Mouse (Mus musculus) gastrocnemius, postnatal 14 days (tissue): ENCODE measurements around the gene Dcpp2. TPM values are rescaled to one million over a fixed set of nuclear protein-coding genes. Genes with fewer than 3 reads are reported as not detected.
"Not testable (repeated sequence)": the region's sequence is repeated elsewhere in the genome, so short reads cannot be mapped to it uniquely, and the experiment has no call there.

Experiments
- DNase-seq: peaks from one replicate; pipeline ENCODE4 v3.0.0; 2021; ENCODE audit warnings: mixed read lengths
- intact Hi-C: fragments of 180-260 bp; cut with DNase I; formaldehyde crosslinking; loops from one replicate; pipeline ENCODE4 v1.15.1; 2025; ENCODE audit warnings: low total_unique reads
- total RNA-seq, 2 experiments: library from RNA; stranded (reverse); gene quantifications; 2 replicates each; pipeline ENCODE4 v1.2.3; 2021

The Dcpp2 gene
- total RNA-seq, 2 experiments from 2014 or later: not detected

DNA sequence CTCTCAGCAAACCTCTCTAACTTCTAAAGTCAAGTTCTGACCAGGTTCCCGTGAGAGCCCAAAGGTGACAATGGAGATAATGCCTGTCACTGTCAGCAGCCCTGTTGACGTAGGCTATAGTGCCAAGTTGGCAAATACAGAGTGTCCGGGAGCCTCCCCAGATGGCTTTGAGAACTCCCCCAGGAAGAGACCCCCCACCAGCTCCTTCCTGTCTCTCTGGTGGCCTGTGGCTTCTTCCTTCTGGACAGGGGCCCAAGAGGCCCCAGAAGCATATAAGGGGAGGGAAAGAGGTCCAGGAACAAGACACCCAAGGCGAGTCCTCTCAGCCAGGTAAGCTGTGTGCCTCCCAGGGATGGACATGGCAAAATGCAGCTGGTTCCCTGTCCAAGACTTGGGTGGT lies 36.5 kb downstream of the Dcpp2 start, which contains the start of gene Dcpp3:
TSS of gene Dcpp3 (plus strand) at position 301 of the 400 bp plus-strand sequence.
- intact Hi-C loops: not testable (repeated sequence)

DNA sequence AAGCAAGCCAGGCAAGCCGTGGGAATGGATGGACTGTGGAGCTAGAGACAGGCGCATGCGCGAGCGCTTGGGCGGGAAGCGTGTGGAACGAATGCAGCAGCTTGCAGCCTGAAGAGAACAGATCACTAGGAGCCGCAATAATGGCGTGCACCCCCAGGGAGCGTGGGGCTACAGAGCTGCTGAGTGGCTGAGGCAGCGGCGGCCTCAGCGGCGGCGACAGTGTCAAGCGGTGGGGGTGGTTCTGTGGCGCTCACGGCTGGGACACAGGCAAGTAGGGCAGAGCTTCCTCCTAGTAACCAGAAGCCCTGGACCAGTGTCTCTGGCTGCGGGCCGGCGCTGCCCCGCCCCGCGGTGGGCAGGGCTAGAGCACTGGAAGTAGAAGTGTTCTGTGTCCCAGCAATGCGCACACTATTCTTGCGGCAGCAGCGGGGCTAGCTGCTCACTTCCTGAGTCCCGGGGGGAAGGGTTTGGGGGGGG lies 43.9 kb downstream of the Dcpp2 start:
- intact Hi-C loops: no loop called here
- peak; percentile 92 for DNase-seq

More for the DNA sequence above, 36.5 kb downstream of the Dcpp2 start, which contains the start of gene Dcpp3:
- not testable (repeated sequence) for DNase-seq

DNA sequence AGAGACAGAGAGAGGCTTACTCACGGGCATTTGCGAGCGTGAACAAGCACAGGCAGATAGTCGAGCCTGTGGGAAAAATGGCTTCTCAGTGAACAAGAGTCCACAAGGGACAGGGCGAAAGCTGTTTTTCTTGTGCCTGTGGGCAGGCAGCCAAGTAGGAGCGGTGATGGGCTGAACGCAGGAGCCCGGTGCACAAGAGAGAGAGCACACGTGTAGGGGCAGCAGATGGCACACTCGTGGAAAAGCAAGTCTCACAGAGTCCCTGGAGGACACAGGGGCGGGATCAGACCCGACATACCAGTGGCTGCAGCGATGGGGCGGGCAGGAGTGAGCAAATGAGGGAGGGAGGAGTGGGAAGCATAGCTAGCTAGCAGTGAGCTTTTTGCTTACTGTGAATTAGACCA lies 44.4 kb downstream of the Dcpp2 start:
- DNase-seq: peak; percentile 72
- intact Hi-C loops: no loop called here

DNA sequence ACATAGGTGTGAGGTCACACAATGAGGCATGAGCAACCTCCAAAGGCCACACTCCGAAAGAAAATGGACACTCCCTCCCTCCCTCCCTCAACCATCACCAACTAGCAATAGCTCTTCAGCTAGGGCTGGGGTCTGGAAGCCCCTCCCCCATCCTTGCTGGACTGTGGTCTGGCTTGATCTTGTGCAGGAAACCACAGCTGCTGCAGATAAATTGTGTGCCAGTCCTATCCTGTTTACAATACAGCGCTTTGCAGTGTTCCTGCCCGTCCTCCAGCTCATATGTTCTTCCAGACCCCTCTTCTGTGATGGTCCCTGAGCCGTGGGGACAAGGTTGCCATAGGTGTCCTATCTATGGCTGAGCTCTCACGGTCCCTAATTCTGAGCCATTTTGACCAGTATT lies 50.5 kb downstream of the Dcpp2 start:
- intact Hi-C loops: no loop called here
- no peak for DNase-seq

DNA sequence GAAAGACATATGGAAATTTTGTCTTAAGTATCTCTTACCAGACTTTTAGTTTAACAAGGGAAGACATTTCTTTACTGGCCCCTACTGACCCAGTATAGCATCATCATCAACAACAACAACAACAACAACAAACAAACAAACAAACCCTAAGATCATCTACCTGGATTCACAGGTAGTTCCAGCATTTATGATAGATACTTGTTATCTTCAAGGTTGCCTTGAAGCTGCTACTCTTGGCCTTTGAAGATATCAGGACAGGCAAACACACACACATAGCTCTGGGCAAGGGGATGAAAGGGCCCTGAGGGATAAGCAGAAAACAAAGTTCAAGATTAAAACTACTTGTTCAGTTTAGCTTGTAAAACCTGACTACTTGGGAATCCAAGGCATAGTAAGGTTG lies 60.7 kb downstream of the Dcpp2 start, which contains the start of gene Sbp:
TSS of gene Sbp (plus strand) at position 301 of the 400 bp plus-strand sequence.
- intact Hi-C loops: no loop called here

DNA sequence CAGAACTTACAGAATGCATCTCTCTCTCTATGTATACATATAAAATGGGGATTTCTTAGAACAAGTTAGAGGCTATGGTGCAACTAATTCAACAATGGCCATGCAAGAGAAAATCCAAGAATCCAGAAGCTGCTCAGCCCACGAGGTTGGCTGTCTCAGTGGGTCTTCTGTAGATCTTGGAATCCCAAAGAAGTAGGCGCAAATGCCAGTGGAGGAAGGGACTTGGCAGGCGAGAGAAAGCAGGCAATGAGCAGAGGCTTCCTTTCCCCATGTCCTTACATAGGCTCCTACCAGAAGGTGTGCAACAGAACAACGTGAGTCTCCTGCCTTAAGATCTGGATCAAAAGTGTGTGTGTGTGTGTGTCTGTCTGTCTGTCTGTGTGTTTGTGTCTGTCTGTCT lies 66.8 kb downstream of the Dcpp2 start:
- DNase-seq, intact Hi-C loops: not testable (repeated sequence)

More for the DNA sequence above, 60.7 kb downstream of the Dcpp2 start, which contains the start of gene Sbp:
- DNase-seq: no peak

DNA sequence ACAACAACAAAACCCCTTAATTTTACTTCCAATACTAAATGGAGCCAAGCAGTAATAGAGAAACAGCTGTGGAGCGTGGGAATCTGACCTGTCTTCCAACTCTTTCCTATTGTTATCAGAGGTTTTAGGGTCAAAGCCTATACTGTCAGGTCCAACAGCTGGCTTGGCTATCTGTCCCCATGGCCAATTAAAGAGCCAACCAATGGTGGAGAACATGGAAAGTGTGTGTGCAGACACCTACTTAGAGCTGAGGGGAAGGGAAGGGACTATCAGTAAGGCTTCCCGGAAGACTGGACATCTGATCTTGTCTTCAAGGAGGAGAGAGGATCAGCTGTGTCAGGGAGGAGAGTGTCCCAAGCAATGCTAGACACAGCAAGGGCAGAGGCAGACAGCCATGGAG lies 68.4 kb downstream of the Dcpp2 start:
- intact Hi-C loops: no loop called here
- DNase-seq: no peak

Other genes starting within 250 kb of the Dcpp2 start
- gene Mmp25, start 235.6 kb upstream of the Dcpp2 start, total RNA-seq: under 1 TPM; 0.20 to 0.27 TPM
- not detected for gene Bicdl2, start 220.4 kb upstream of the Dcpp2 start, total RNA-seq
- gene Hcfc1r1, start 207.3 kb upstream of the Dcpp2 start, total RNA-seq: 100 to 1,000 TPM; 223 to 235 TPM
- 10 to 100 TPM; 15.8 to 19.1 TPM for gene Thoc6, start 207.0 kb upstream of the Dcpp2 start, total RNA-seq
- 10 to 100 TPM; 18.7 to 57.3 TPM for gene Tnfrsf12a, start 203.4 kb upstream of the Dcpp2 start, total RNA-seq
- not detected for gene Cldn6, start 201.6 kb upstream of the Dcpp2 start, total RNA-seq
- gene Cldn9, start 196.9 kb upstream of the Dcpp2 start, total RNA-seq: under 1 TPM; 0.23 to 0.51 TPM
- gene 1520401A03Rik, start 158.1 kb upstream of the Dcpp2 start, total RNA-seq: under 1 TPM in 1 of 2 experiments, not detected in 1; 0.09 TPM
- 1 to 10 TPM; 2.1 to 2.3 TPM for gene Pkmyt1, start 154.5 kb upstream of the Dcpp2 start, total RNA-seq
- gene Paqr4, start 140.0 kb upstream of the Dcpp2 start, total RNA-seq: 1 to 10 TPM; 5.7 to 9.1 TPM
- not detected for gene Kremen2, start 135.0 kb upstream of the Dcpp2 start, total RNA-seq
- 10 to 100 TPM; 35.6 to 35.8 TPM for gene Flywch1, start 109.3 kb upstream of the Dcpp2 start, total RNA-seq
- gene Flywch2, start 94.8 kb upstream of the Dcpp2 start, total RNA-seq: 1 to 10 TPM; 1.2 to 2.0 TPM
- 100 to 1,000 TPM; 148 to 169 TPM for gene Srrm2, start 90.3 kb upstream of the Dcpp2 start, total RNA-seq
- 100 to 1,000 TPM; 321 to 328 TPM for gene Elob, start 51.7 kb upstream of the Dcpp2 start, total RNA-seq
- gene Prss33, start 44.8 kb upstream of the Dcpp2 start, total RNA-seq: not detected
- gene Prss32, start 37.0 kb upstream of the Dcpp2 start, total RNA-seq: not detected
- gene Prss41, start 36.7 kb upstream of the Dcpp2 start, total RNA-seq: under 1 TPM in 1 of 2 experiments, not detected in 1; 0.18 TPM
- not detected for gene Prss21, start 12.8 kb upstream of the Dcpp2 start, total RNA-seq
- gene Dcpp1, start within 50 bp of the Dcpp2 start, total RNA-seq: not detected
- gene Dcpp3, start 36.6 kb downstream of the Dcpp2 start, total RNA-seq: not detected
- not detected for gene Sbp, start 60.8 kb downstream of the Dcpp2 start, total RNA-seq
- not detected for gene Sbpl, start 74.4 kb downstream of the Dcpp2 start, total RNA-seq
- not detected for gene Prss30, start 99.7 kb downstream of the Dcpp2 start, total RNA-seq
- gene Prss22, start 117.2 kb downstream of the Dcpp2 start, total RNA-seq: not detected
- not detected for gene Prss27, start 157.3 kb downstream of the Dcpp2 start, total RNA-seq
- 10 to 100 TPM; 12.3 to 13.6 TPM for gene Kctd5, start 192.6 kb downstream of the Dcpp2 start, total RNA-seq